Mouse (Mus musculus): ENCODE data around the gene Smim7.

The Smim7 gene

DNA sequence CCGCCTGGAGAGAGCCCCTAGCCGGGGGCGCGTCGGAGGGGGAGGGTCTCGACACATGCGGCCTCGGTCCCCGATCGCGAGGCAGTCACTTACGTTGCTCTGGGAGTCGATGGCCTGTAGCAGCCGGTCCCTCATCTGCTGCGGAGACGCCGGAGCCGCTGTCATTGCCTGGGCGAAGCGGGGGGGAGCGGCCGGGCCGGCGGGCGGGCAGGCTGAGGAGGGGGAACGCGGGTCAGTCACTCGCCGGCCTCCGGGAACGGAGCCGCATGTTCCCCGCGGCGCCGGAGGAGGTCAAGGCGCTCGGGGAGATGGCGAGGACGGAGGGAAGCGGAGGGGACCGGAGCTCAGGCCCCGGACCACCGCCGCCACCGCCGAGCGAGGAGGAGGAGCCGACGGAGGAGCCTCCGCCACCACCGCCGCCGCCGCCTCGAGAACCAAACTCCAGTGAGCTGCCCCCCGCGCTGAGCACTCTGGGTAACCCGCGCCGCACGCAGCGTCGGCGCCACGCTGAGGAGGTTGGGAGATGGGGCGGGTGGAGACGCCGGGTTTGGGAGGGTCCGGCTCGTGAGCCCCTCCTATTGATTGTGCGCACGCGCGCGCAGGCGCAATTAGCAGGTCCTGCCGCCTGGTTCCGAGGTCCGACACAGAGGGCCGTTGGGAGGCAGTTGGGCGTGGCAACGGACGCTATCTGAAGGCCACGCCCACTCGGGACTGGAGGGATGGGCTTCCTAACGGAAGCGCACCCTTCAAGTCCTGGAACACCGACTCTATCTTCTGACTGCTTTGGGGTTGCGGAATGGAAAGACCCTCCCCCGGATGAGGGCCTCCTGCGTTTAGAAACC lies 22.9 kb downstream of the Smim7 start, which contains the start of gene Med26:
Gene Med26, minus strand, starts transcription at position 469 of the 842 bp plus-strand sequence.
- in situ Hi-C loops (cut with MboI, MseI): no loop called here

DNA sequence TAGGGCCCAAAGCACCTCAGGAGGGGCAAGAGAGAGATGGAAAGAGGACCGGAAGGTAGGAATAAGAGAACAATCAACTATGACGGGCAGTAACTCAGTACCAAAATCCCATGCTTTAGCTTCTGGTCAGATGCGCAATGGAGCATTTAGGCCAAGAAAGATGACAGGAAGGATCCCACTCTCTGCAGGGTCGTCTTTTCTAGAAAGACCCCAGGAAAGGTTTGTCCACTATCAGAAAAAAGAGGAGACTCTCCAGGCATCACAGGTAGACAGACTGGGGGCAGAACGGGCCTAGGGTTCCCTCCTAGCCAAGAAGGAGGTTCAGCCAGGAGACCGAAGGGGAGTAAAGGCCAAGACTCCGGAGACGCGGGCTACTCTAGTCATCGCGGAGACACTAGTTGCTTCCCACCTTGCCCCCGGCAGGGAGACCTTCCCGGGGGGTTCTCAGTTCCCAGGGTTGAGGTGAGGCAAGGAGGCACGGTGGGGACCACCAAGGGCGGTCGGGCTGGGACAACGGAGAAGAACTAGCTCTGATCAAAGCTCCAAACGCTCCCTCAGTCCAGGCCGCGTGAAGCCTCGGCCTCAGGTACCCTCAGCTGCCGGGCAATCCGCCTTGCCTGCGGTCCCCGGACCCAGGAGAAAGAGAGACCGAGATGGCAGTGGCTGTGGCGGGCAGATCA lies 23.6 kb downstream of the Smim7 start:
- in situ Hi-C loops (cut with MboI, MseI): no loop called here

DNA sequence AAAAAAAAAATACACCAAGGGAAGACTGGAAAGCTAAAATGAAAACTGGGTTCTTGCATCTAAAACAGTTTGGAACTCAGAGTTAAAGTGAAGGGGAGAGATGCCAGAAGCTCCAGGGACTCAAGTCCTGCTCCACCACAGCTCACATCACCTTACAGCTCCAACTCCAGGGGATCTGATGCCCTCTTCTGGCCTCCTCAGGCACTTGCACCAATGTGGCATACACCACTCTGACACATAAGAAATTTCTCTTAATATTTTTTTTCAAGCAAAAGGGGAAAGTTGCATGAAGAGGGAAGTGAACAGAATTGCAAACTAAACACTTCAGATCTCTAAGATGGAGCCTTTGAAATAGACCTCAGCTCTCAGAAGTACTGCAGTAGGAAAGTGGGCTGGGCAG lies 31.7 kb downstream of the Smim7 start:
- in situ Hi-C loops (cut with MboI, MseI): no loop called here

DNA sequence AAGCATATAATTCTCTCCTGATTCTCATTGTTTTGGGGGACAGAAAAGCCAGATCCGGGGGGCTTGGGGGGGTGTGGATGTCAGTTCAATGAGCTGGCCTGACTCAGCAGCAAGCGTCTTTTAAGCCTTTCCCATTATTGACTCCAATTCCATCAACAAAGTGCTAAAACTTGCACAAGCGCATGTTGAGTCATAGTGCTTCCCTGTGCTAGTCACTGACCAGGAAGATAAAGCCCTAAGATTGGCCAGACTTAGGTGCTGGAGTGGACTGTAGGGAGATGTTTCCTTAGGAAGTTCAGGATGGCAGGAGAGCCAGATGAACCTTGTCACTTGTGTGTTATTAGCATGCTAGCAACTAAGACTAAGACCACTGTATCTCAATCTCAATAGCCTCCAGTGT lies 36.0 kb downstream of the Smim7 start:
- in situ Hi-C loops (cut with MboI, MseI): no loop called here

DNA sequence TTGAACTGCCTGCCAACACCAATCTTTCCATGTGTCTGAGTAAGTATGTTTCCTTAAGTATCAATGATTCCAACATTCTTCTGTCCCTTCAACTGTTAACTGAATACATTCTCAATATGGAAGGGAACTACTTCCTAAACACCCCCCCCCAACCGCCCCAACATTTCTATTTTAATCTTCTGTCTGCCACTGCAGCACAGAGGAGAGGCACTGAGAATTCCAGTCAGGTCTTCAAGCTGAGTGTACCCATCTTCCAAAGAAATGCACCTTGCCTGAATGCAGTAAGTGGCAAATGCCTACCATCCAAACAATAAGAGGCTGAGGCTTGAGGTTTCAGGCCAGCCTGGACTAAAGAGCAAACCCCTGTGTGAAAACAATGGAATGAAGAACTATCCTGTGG lies 38.8 kb downstream of the Smim7 start:
- in situ Hi-C loops (cut with MboI, MseI): no loop called here

DNA sequence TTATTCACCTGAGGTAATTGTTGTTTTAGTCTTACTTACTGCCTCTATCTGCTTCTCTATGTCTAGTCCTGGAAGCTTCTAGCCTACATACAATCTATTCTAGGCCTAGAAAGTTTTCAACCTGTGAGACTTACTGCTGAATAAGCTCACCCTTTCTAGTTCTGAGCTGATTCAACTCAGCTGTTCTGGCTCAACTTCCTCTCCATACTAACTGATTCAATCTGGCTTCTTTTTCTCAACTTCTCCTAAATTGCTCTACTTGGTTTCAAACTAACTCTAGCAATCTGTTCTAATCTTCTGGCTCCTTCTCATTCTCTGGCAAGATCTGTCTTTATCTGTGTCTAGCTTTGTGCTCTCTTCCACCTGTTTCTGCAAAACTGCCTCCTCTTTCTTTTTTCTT lies 49.0 kb downstream of the Smim7 start:
- in situ Hi-C loops (cut with MboI, MseI): no loop called here

DNA sequence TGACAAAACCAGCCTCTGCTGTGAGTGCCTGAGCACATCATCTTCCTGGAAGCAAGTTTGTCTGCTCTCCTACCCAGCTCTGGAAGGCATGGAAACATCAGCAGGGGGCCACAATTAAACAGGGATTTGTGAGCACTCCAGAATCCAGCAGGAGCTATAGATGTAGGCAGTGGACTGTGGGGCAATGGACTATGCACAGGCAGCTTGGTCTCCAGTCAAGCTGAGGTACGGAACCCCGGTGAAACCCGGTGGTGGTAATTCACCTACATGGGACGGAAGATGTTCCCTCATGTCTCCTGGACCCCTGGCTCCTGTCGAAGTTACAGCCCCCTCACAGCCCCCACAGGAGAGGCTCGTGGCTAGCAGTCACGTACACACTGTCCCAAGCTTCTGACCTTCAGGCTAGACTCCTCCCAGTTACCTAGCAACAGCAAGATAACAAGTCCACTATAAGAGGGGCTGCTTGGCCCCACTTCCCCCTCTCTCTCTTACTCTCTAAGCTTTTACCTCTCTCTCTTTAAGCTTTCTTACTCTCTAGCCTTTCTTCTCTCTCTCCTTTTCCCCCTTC lies 53.4 kb downstream of the Smim7 start:
- in situ Hi-C loops (cut with MboI, MseI): no loop called here
